Mouse (Mus musculus): ENCODE data around the gene Laptm5.

The Laptm5 gene

GRCm38 (mm10) chr4:130913077-130913476 is at the start of gene Laptm5:
Gene Laptm5, plus strand, starts transcription at chr4:130913125.
- DNase-seq (ENCODE audit: low spot score in 2 of 2), result no peak

- DNase-seq (ENCODE audit: low spot score in 2 of 2), result no peak
Observed at GRCm38 (mm10) chr4:130865460-130865859, 47.5 kb upstream of the Laptm5 start.

GRCm38 (mm10) chr4:130865901-130866371 is 47.0 kb upstream of the Laptm5 start:
- no peak for DNase-seq (ENCODE audit: low spot score in 2 of 2)

GRCm38 (mm10) chr4:130867940-130868339 is 45.0 kb upstream of the Laptm5 start:
- peak in 1 of 2 experiments; percentile 54 for DNase-seq (ENCODE audit: low spot score in 2 of 2)

- DNase-seq (ENCODE audit: low spot score in 2 of 2), result no peak
Observed at GRCm38 (mm10) chr4:130868803-130869202, 44.1 kb upstream of the Laptm5 start.

GRCm38 (mm10) chr4:130872414-130872813 is 40.5 kb upstream of the Laptm5 start:
- DNase-seq (ENCODE audit: low spot score in 2 of 2), result no peak

GRCm38 (mm10) chr4:130873440-130873839 is 39.5 kb upstream of the Laptm5 start:
- no peak for DNase-seq (ENCODE audit: low spot score in 2 of 2)

GRCm38 (mm10) chr4:130874601-130875000 is 38.3 kb upstream of the Laptm5 start:
- DNase-seq (ENCODE audit: low spot score in 2 of 2), result peak in 1 of 2 experiments; percentile 45

- DNase-seq (ENCODE audit: low spot score in 2 of 2), result no peak
Observed at GRCm38 (mm10) chr4:130876016-130876726, 36.8 kb upstream of the Laptm5 start.

- peak; percentile 79 to 80 for DNase-seq (ENCODE audit: low spot score in 2 of 2)
Observed at GRCm38 (mm10) chr4:130878273-130879047, 34.5 kb upstream of the Laptm5 start.

- DNase-seq (ENCODE audit: low spot score in 2 of 2), result no peak
Observed at GRCm38 (mm10) chr4:130879048-130879384, 33.9 kb upstream of the Laptm5 start.

- no peak for DNase-seq (ENCODE audit: low spot score in 2 of 2)
Observed at GRCm38 (mm10) chr4:130881336-130881735, 31.6 kb upstream of the Laptm5 start.

- no peak for DNase-seq (ENCODE audit: low spot score in 2 of 2)
Observed at GRCm38 (mm10) chr4:130882762-130883161, 30.2 kb upstream of the Laptm5 start.

- no peak for DNase-seq (ENCODE audit: low spot score in 2 of 2)
Observed at GRCm38 (mm10) chr4:130883820-130884533, 28.9 kb upstream of the Laptm5 start.

- DNase-seq (ENCODE audit: low spot score in 2 of 2), result no peak
Observed at GRCm38 (mm10) chr4:130887148-130887745, 25.7 kb upstream of the Laptm5 start.

GRCm38 (mm10) chr4:130889777-130890510 is 23.0 kb upstream of the Laptm5 start:
- DNase-seq (ENCODE audit: low spot score in 2 of 2), result no peak

- no peak for DNase-seq (ENCODE audit: low spot score in 2 of 2)
Observed at GRCm38 (mm10) chr4:130890511-130890840, 22.4 kb upstream of the Laptm5 start.

GRCm38 (mm10) chr4:130892001-130892587 is 20.8 kb upstream of the Laptm5 start:
- DNase-seq (ENCODE audit: low spot score in 2 of 2), result peak; percentile 60 to 76

GRCm38 (mm10) chr4:130893688-130894087 is 19.2 kb upstream of the Laptm5 start:
- DNase-seq (ENCODE audit: low spot score in 2 of 2), result no peak

- DNase-seq (ENCODE audit: low spot score in 2 of 2), result peak in 1 of 2 experiments; percentile 69
Observed at GRCm38 (mm10) chr4:130895701-130896100, 17.2 kb upstream of the Laptm5 start.

- peak in 1 of 2 experiments; percentile 21 for DNase-seq (ENCODE audit: low spot score in 2 of 2)
Observed at GRCm38 (mm10) chr4:130896372-130896771, 16.6 kb upstream of the Laptm5 start.

All from urinary bladder, adult 18-20 months (tissue).